Mouse (Mus musculus): ENCODE data around the gene Aldh3b2. TPM values are rescaled to one million over a fixed set of nuclear protein-coding genes. Genes with fewer than 3 reads are reported as not detected.
A peak's percentile ranks its signal among the peaks of the same experiment; 100 is the strongest.
"Not testable (repeated sequence)": the region's sequence is repeated elsewhere in the genome, so short reads cannot be mapped to it uniquely, and the experiment has no call there.

Aldh3b2 gene
- polyA plus RNA-seq, 1 experiment from 2014 or later, result 1.2 TPM

DNA sequence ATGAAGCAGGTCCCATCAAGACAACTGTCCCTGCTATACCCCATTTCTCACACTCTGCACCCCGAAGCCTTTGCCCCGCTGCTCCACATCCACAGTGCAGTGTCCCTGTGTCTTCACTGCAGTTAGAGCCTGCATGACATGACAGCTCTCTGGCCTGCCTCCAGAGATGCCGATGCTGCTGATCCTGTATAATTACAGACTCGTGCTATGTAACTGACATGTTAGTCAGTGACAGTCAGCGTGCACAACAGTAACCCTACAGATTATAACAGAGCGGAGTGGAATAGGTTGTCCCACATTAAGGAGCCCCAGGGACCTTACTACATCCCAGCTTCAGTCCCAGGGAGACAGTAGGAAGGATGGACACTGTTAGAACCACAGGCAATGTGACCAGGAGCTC is 2.5 kb downstream of the Aldh3b2 start:
- H3K4me1 ChIP-seq (ENCODE audit: control insufficient read depth, insufficient read depth, low read length); ATAC-seq; H3K4me2 ChIP-seq (ENCODE audit: low read depth, low read length); H3K27ac ChIP-seq (ENCODE audit: low read length); H3K27me3 ChIP-seq (replicated peaks; ENCODE audit: control insufficient read depth, insufficient read depth, low read length); H3K36me3 ChIP-seq (ENCODE audit: control insufficient read depth, insufficient read depth, low read length); H3K9ac ChIP-seq (ENCODE audit: low read depth, low read length); H3K4me3 ChIP-seq (ENCODE audit: low read length); H3K9me3 ChIP-seq (ENCODE audit: control insufficient read depth, low read length): not testable (repeated sequence)
- WGBS, result 93% methylated on average over 6 of the region's 6 CpGs

DNA sequence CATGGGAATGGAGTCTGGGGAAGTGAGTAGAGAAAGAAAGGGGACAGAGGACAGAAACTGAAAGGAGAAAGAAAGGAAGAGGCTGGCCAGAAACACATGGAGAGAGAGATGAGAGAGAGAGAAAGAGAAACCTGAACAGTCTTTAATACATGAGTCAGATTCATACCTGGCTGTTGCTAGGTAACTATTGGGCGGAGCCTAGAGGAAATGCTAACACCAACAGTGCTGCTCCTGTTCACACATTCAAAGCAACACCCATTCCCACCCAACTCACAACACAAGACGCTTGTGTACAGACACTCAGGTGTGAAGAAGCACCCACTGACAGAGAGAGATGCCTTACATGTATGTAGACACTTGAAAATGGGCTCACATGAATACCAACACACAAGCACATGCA is 3.7 kb downstream of the Aldh3b2 start:
- H3K36me3 ChIP-seq (ENCODE audit: control insufficient read depth, insufficient read depth, low read length), result no peaks in the 10 kb centered on the region
- 67% methylated on average over 2 of the region's 2 CpGs for WGBS
- H3K9ac ChIP-seq (ENCODE audit: low read depth, low read length), result no peak overlapping the region
- no peaks in the 10 kb centered on the region for H3K9me3 ChIP-seq (ENCODE audit: control insufficient read depth, low read length)
- no peaks in the 10 kb centered on the region for H3K27me3 ChIP-seq (replicated peaks; ENCODE audit: control insufficient read depth, insufficient read depth, low read length)
- no peak overlapping the region for H3K4me2 ChIP-seq (ENCODE audit: low read depth, low read length)
- H3K27ac ChIP-seq (ENCODE audit: low read length), result no peak overlapping the region
- ATAC-seq, result no peak
- no peak overlapping the region for H3K4me3 ChIP-seq (ENCODE audit: low read length)
- H3K4me1 ChIP-seq (ENCODE audit: control insufficient read depth, insufficient read depth, low read length), result peaks cover 3% of the 10 kb centered on the region; the same call in 1 of the 2 replicates

DNA sequence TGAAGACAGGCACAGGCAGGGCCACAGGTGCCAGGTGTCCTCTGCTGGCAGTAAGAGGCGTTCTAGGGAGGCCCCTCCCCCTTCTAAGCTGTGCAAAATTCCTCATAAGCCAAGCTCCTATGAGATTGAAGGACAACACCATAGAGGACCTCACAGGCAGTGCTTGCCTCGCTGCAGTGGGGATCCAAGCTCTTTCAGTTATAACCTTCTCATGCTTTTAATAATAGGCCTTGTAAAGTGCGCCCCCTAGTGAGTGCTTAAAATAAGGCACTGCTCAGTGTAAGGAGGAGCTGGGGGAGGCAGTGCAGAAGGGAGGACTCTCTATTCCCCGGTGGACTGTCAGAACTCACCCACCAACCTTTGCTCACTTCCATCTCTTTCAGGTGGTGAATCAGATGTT is 8.2 kb downstream of the Aldh3b2 start:
- no peaks in the 10 kb centered on the region for H3K27me3 ChIP-seq (replicated peaks; ENCODE audit: control insufficient read depth, insufficient read depth, low read length)
- WGBS, result 11% methylated on average over 4 of the region's 4 CpGs
- ATAC-seq, result peak; percentile 69; the same call in 1 of the 2 replicates
- no peaks in the 10 kb centered on the region; the same call in 1 of the 2 replicates for H3K4me1 ChIP-seq (ENCODE audit: control insufficient read depth, insufficient read depth, low read length)
- H3K4me3 ChIP-seq (ENCODE audit: low read length), result no peak overlapping the region
- no peak overlapping the region for H3K4me2 ChIP-seq (ENCODE audit: low read depth, low read length)
- no peak overlapping the region for H3K27ac ChIP-seq (ENCODE audit: low read length)
- no peaks in the 10 kb centered on the region for H3K36me3 ChIP-seq (ENCODE audit: control insufficient read depth, insufficient read depth, low read length)
- H3K9ac ChIP-seq (ENCODE audit: low read depth, low read length), result no peak overlapping the region
- H3K9me3 ChIP-seq (ENCODE audit: control insufficient read depth, low read length), result no peaks in the 10 kb centered on the region

DNA sequence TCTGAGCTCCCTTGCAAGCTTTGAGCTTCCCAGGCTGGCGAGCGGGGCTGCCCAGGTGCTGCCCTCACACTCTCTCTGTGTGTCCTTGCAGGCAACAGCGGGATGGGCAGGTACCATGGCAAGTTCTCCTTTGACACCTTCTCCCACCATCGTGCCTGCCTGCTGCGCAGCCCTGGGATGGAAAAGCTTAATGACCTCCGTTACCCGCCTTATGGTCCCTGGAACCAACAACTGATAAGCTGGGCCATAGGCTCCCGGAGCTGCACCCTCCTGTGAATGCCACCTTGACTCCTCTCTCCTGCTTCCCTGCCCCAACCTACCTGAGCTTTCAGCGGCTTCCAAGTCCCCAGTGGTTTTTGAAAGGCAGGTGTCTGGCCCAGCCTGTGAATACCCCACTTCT is 8.8 kb downstream of the Aldh3b2 start:
- Histone ChIP-seq H3K4me1 (ENCODE audit: control insufficient read depth, insufficient read depth, low read length) (peaks cover 4% of the 10 kb centered on the region), H3K4me2 (ENCODE audit: low read depth, low read length) (no peak overlapping the region), H3K36me3 (ENCODE audit: control insufficient read depth, insufficient read depth, low read length) (no peaks in the 10 kb centered on the region), H3K9ac (ENCODE audit: low read depth, low read length) (no peak overlapping the region), H3K4me3 (ENCODE audit: low read length) (no peak overlapping the region), H3K9me3 (ENCODE audit: control insufficient read depth, low read length) (no peaks in the 10 kb centered on the region), H3K27ac (ENCODE audit: low read length) (no peak overlapping the region), H3K27me3 (replicated peaks; ENCODE audit: control insufficient read depth, insufficient read depth, low read length) (no peaks in the 10 kb centered on the region)
- no peak for ATAC-seq
- 70% methylated on average over 9 of the region's 9 CpGs for WGBS

DNA sequence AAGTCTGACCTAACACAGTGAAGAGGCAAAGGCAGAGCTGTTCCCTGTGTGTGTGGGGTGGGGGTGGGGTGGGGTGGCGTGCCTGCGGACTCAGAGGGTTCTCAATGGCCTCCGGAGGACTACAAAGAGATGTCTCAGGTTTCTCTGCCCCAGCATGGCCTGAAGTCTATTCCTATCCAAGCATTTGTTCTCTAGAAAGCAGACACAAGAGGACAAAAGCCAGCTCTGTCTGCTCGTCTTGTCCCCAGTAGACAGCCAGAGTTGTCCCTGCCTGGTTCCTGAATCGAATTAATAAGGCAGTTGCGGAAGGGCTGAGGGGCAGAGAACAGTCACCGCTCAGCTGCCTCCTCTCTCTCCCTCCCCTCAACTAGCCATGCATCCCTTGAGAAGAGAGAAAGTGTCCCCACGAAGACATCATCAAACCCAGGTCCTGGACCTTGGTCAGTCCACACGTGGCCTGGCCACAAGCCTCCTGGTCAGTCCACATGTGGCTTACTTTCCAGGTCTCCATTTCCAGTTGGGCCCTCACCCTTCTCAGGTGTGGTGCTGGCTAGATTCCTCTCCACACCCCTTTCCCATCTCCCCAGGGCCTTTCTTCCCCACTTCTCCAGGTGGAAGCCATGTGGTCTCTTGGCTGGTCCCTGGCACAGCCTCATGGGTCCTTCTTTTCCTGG is 11.5 kb downstream of the Aldh3b2 start:
- no peaks in the 10 kb centered on the region for H3K9me3 ChIP-seq (ENCODE audit: control insufficient read depth, low read length)
- ATAC-seq, result no peak
- H3K4me2 ChIP-seq (ENCODE audit: low read depth, low read length), result no peak overlapping the region
- H3K9ac ChIP-seq (ENCODE audit: low read depth, low read length), result no peak overlapping the region; the same call in 1 of the 2 replicates
- no peak overlapping the region for H3K27ac ChIP-seq (ENCODE audit: low read length)
- no peaks in the 10 kb centered on the region; the same call in 1 of the 2 replicates for H3K36me3 ChIP-seq (ENCODE audit: control insufficient read depth, insufficient read depth, low read length)
- H3K4me1 ChIP-seq (ENCODE audit: control insufficient read depth, insufficient read depth, low read length), result peaks cover 19% of the 10 kb centered on the region
- H3K4me3 ChIP-seq (ENCODE audit: low read length), result no peak overlapping the region
- no peaks in the 10 kb centered on the region for H3K27me3 ChIP-seq (replicated peaks; ENCODE audit: control insufficient read depth, insufficient read depth, low read length)
- WGBS, result 56% methylated on average over 9 of the region's 9 CpGs

DNA sequence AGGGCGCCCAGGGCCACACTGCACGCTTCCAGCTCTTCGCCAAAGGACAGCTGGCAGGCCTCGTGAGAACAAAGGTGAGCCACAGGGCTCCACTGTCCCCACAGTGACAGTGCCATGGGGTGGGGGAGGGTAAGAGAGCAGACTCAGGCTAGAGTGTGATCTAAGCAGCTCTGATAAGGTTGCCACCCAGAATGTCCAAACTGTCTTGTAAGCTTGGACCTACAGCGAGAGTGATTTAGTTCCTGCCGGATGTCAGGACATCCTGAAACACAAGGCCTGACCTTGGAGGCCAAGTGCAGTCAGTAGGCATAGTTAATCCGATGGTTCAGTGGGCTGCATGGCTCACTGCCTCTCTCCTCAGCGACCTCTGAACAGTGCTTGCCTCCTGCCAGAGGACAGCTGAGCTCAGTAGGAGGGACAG is 13.1 kb downstream of the Aldh3b2 start:
- H3K9ac ChIP-seq (ENCODE audit: low read depth, low read length), result 0 out of 2 replicates have a peak overlapping the region, but pooled peaks have one; percentile 23
- H3K27ac ChIP-seq (ENCODE audit: low read length), result peak overlapping the region; percentile 58
- WGBS, result 37% methylated on average over 8 of the region's 8 CpGs
- H3K4me2 ChIP-seq (ENCODE audit: low read depth, low read length), result no peak overlapping the region
- peaks cover 19% of the 10 kb centered on the region for H3K4me1 ChIP-seq (ENCODE audit: control insufficient read depth, insufficient read depth, low read length)
- H3K27me3 ChIP-seq (replicated peaks; ENCODE audit: control insufficient read depth, insufficient read depth, low read length), result no peaks in the 10 kb centered on the region
- no peaks in the 10 kb centered on the region; the same call in 1 of the 2 replicates for H3K36me3 ChIP-seq (ENCODE audit: control insufficient read depth, insufficient read depth, low read length)
- ATAC-seq, result 0 out of 2 replicates have a peak, but pooled peaks have one; percentile 17
- no peaks in the 10 kb centered on the region for H3K9me3 ChIP-seq (ENCODE audit: control insufficient read depth, low read length)
- H3K4me3 ChIP-seq (ENCODE audit: low read length), result no peak overlapping the region

DNA sequence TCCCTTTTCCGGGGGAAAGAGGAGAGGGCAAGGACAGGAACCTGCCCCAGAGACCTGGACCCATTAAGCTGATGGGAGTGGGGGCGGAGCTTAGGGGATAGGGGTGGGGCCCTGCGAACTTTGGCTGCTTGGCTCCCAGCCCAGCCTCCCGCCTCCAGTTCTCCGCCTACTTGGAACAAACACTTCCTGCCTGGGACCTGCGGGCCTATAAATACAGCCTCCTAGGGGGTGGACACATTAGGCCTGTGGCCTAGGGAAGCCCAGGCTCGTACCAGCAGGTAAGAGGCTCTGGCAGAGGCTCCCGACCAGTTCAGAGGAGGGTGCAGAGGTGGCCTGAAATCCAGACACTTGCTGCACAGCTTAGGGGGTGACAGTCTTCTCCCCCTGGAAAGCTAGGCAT is 14.2 kb downstream of the Aldh3b2 start, which contains the start of gene Acy3:
Gene Acy3, plus strand, starts transcription at position 237 of the 400 bp plus-strand sequence.
- no peaks in the 10 kb centered on the region for H3K27me3 ChIP-seq (replicated peaks; ENCODE audit: control insufficient read depth, insufficient read depth, low read length)
- ATAC-seq, result peak; percentile 90
- peak within 1 kb of the TSS; percentile 58 for H3K27ac ChIP-seq (ENCODE audit: low read length)
- H3K36me3 ChIP-seq (ENCODE audit: control insufficient read depth, insufficient read depth, low read length), result no peaks in the 10 kb centered on the region; the same call in 1 of the 2 replicates
- WGBS, result 8% methylated on average over 8 of the region's 8 CpGs
- H3K4me1 ChIP-seq (ENCODE audit: control insufficient read depth, insufficient read depth, low read length), result peaks cover 19% of the 10 kb centered on the region
- peak within 1 kb of the TSS; percentile 63 for H3K9ac ChIP-seq (ENCODE audit: low read depth, low read length)
- peak within 1 kb of the TSS; percentile 32 for H3K4me3 ChIP-seq (ENCODE audit: low read length)
- H3K4me2 ChIP-seq (ENCODE audit: low read depth, low read length), result peak within 1 kb of the TSS; percentile 30
- H3K9me3 ChIP-seq (ENCODE audit: control insufficient read depth, low read length), result no peaks in the 10 kb centered on the region

DNA sequence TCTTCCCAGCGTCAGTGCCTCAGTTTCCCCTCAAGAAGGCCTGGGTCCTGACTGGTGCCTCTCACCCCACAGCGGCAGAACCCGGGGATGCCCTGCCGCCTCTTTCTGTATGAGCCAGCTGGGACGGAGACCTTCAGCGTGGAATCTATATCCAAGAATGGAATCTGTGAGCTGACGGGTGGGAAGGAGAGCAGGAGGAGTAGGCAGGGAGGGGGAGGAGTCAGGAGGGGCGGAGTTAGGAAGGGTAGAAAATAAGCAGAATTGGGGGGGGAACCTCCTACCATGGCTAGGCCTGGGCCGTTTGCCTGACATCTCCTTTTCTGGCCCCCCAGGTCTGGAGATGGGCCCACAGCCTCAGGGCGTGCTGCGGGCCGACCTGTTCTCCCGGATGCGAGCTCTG is 15.9 kb downstream of the Aldh3b2 start:
- H3K4me2 ChIP-seq (ENCODE audit: low read depth, low read length), result no peak overlapping the region
- no peaks in the 10 kb centered on the region for H3K27me3 ChIP-seq (replicated peaks; ENCODE audit: control insufficient read depth, insufficient read depth, low read length)
- H3K9me3 ChIP-seq (ENCODE audit: control insufficient read depth, low read length), result no peaks in the 10 kb centered on the region
- peaks cover 24% of the 10 kb centered on the region for H3K4me1 ChIP-seq (ENCODE audit: control insufficient read depth, insufficient read depth, low read length)
- H3K27ac ChIP-seq (ENCODE audit: low read length), result no peak overlapping the region
- H3K4me3 ChIP-seq (ENCODE audit: low read length), result no peak overlapping the region
- ATAC-seq, result no peak
- no peaks in the 10 kb centered on the region; the same call in 1 of the 2 replicates for H3K36me3 ChIP-seq (ENCODE audit: control insufficient read depth, insufficient read depth, low read length)
- no peak overlapping the region for H3K9ac ChIP-seq (ENCODE audit: low read depth, low read length)
- WGBS, result 87% methylated on average over 14 of the region's 14 CpGs

DNA sequence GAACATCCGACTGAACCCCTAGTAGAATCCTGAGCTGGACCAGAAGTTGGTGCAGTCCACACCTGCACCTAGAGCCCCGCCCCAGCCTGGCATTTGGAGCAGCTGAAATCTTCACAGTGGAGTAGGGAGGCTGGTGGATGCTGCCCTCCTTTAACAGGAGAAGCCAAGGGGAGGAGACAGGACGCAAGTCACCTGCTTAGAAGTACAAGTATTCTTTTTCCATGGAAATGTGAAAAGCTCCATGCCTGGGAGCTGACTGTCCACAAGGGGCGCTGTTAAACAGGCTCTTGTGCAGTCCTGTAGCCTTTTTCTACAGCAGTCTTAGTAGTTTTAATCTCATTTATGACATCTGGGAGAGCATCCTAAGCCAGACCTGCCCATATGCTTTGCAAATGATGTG is 16.6 kb downstream of the Aldh3b2 start:
- H3K27ac ChIP-seq (ENCODE audit: low read length), result no peak overlapping the region
- H3K9me3 ChIP-seq (ENCODE audit: control insufficient read depth, low read length), result no peaks in the 10 kb centered on the region
- 91% methylated on average over 4 of the region's 4 CpGs for WGBS
- no peaks in the 10 kb centered on the region for H3K27me3 ChIP-seq (replicated peaks; ENCODE audit: control insufficient read depth, insufficient read depth, low read length)
- no peak overlapping the region for H3K4me2 ChIP-seq (ENCODE audit: low read depth, low read length)
- no peak for ATAC-seq
- H3K36me3 ChIP-seq (ENCODE audit: control insufficient read depth, insufficient read depth, low read length), result no peaks in the 10 kb centered on the region; the same call in 1 of the 2 replicates
- H3K9ac ChIP-seq (ENCODE audit: low read depth, low read length), result no peak overlapping the region
- H3K4me3 ChIP-seq (ENCODE audit: low read length), result no peak overlapping the region
- peaks cover 24% of the 10 kb centered on the region for H3K4me1 ChIP-seq (ENCODE audit: control insufficient read depth, insufficient read depth, low read length)
